Mouse (Mus musculus) neural tube, embryonic 15.5 days (tissue): Measurements from ENCODE around the gene Btbd10. TPM values are rescaled to one million over a fixed set of nuclear protein-coding genes. Genes with fewer than 3 reads are reported as not detected.

Experiments used
- ATAC-seq: fragments of 200-750 bp; cut with Nextera tagmentation; 2 replicates; pipeline ENCODE4 v1.8.0; 2017; ENCODE audit warnings: mild to moderate bottlenecking, moderate TSS enrichment, moderate library complexity; ENCODE audit not compliant: low FRiP score
- H3K27ac ChIP-seq: fragments of 300-500 bp; sonication (generic); replicated peaks from 2 replicates; pipeline ENCODE4 v1.5.1; 2015; ENCODE audit warnings: mild to moderate bottlenecking, inconsistent platforms
- H3K27me3 ChIP-seq: fragments of 300-500 bp; sonication (generic); replicated peaks from 2 replicates; pipeline ENCODE4 v1.6.1; 2015; ENCODE audit warnings: inconsistent platforms
- H3K36me3 ChIP-seq: fragments of 300-500 bp; sonication (generic); 2 replicates; pipeline ENCODE4 v1.6.1; 2015; ENCODE audit warnings: inconsistent platforms
- H3K4me1 ChIP-seq: fragments of 300-500 bp; sonication (generic); 2 replicates; pipeline ENCODE4 v1.6.1; 2015; ENCODE audit warnings: inconsistent platforms
- H3K4me2 ChIP-seq: fragments of 300-500 bp; sonication (generic); 2 replicates; pipeline ENCODE4 v1.6.1; 2015; ENCODE audit warnings: inconsistent platforms, mild to moderate bottlenecking, moderate library complexity
- H3K4me3 ChIP-seq: fragments of 300-500 bp; sonication (generic); replicated peaks from 2 replicates; pipeline ENCODE4 v1.5.1; 2015; ENCODE audit warnings: mild to moderate bottlenecking, inconsistent platforms
- H3K9ac ChIP-seq: fragments of 300-500 bp; sonication (generic); replicated peaks from 2 replicates; pipeline ENCODE4 v1.6.1; 2015; ENCODE audit warnings: mild to moderate bottlenecking, inconsistent platforms
- H3K9me3 ChIP-seq: fragments of 300-500 bp; sonication (generic); replicated peaks from 2 replicates; pipeline ENCODE4 v1.6.1; 2016; ENCODE audit warnings: inconsistent platforms
- WGBS: fragments of 180-500 bp; shearing (Covaris S2); methylation state at CpG from one replicate; pipeline ENCODE4 v1.1.7; 2015; ENCODE audit warnings: mixed read lengths; 5-methylcytosine and 5-hydroxymethylcytosine counted together
- polyA plus RNA-seq: library from polyadenylated mRNA; unstranded; fragments of >200 nt; fragmentation: Nextera tagmentation; extraction: Ambion mirVana; gene quantifications from 2 replicates; pipeline ENCODE4 v1.2.1, GENCODE M21; 2015

The Btbd10 gene
- polyA plus RNA-seq, 1 experiment from 2014 or later, result 74.4 TPM

DNA sequence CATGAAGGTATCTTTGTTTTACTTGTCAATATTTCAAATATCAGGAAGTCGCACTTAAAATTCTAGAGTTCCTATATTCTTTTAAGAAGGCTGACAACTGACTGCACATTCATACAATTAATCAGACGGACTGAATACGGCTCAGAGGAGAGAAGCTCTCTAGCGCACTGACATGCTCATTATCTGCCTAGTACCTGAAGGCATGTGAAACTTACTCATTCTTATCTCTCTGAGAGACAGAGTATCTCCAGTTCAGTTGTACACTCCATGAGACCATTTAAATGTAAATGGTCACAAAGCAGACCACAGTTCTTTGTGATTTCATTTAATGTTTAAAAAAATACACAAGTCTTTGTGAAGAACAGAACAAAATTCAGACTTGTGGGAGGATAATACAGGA is 1.8 kb downstream of the Btbd10 start:
- Histone ChIP-seq H3K4me1 (peaks cover 18% of the 10 kb centered on the region), H3K27ac (no peak overlapping the region), H3K9ac (no peak overlapping the region), H3K4me2 (peak overlapping the region; percentile 73), H3K4me3 (no peak overlapping the region), H3K27me3 (no peaks in the 10 kb centered on the region), H3K9me3 (no peaks in the 10 kb centered on the region), H3K36me3 (no peaks in the 10 kb centered on the region)
- no peak for ATAC-seq
- 73% methylated on average over 4 of the region's 4 CpGs for WGBS

DNA sequence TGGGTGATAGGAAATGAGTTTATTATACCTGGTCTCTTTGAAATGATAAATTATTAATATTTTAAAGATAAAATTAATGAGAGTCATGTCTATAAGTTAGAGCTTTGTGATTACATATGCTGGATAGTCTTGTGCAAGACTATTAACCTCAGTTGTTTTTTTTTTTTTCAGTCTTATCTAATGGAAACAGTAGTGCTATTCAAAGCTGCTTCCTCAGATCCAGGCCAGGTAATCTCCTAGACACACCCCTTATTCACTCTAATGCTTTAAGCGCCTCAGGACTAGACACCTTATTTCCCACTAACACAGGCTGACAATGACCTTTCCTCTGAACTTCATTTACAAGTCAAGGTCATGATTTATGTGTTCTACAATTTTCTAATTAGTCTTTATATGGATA is 20.1 kb downstream of the Btbd10 start:
- H3K4me1 ChIP-seq, result no peaks in the 10 kb centered on the region
- H3K27me3 ChIP-seq, result no peaks in the 10 kb centered on the region
- H3K4me2 ChIP-seq, result no peak overlapping the region
- no peak overlapping the region for H3K9ac ChIP-seq
- H3K4me3 ChIP-seq, result no peak overlapping the region
- no peaks in the 10 kb centered on the region for H3K9me3 ChIP-seq
- H3K27ac ChIP-seq, result no peak overlapping the region
- 92% methylated on average over 1 of the region's 1 CpGs for WGBS
- ATAC-seq, result no peak
- H3K36me3 ChIP-seq, result no peaks in the 10 kb centered on the region

DNA sequence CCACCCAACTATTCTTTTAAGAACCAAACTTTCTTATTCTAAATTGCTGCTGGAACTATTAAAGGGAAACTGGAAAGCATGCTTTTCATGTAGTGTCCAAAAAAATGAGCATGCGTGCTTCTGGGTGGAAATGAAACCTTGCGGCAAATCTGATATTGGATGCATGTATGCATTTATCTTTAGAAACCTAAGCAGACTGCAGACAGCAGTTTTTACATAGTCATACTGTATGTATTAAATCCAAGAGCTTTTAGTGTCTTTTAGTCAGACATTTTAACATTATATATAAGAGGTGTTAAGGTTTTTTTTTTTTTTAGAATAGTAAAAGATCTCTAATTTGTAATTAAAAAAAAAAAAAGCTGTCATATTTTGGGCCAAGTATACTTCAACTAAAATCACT is 21.5 kb downstream of the Btbd10 start:
- 82% methylated on average over 2 of the region's 2 CpGs for WGBS
- no peak overlapping the region for H3K9ac ChIP-seq

DNA sequence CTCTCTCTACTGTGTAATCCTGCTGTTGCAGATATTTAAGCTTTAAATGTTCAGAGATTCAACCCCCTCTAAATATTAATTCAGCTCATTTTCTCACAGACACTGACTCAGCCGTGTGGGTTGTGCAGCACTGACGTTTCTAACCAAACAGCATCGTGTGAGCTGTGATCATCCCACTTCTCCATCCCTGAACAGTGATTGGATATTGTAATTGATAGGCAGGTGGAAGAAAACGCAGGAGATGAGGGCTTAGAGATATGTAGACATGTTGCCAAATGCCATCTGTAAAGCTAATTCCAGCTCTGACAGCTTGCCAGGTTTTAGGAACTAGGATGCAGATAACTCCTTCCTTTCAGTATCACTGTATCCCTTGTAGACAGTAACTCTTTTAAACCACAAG is 21.9 kb downstream of the Btbd10 start:
- Histone ChIP-seq H3K36me3 (no peaks in the 10 kb centered on the region), H3K4me2 (peak overlapping the region; percentile 38), H3K9ac (no peak overlapping the region; the same call in 1 of the 2 replicates), H3K4me1 (no peaks in the 10 kb centered on the region), H3K4me3 (no peak overlapping the region), H3K27ac (peak overlapping the region; percentile 70), H3K9me3 (no peaks in the 10 kb centered on the region), H3K27me3 (no peaks in the 10 kb centered on the region)
- peak; percentile 86 for ATAC-seq
- 29% methylated on average over 4 of the region's 4 CpGs for WGBS

More for the DNA sequence above, 21.5 kb downstream of the Btbd10 start:
- Histone ChIP-seq H3K4me1 (no peaks in the 10 kb centered on the region), H3K27ac (peak overlapping the region; percentile 70; the same call in 1 of the 2 replicates), H3K4me3 (no peak overlapping the region), H3K9me3 (no peaks in the 10 kb centered on the region), H3K36me3 (no peaks in the 10 kb centered on the region), H3K27me3 (no peaks in the 10 kb centered on the region), H3K4me2 (peak overlapping the region; percentile 38; the same call in 1 of the 2 replicates)
- ATAC-seq, result no peak

DNA sequence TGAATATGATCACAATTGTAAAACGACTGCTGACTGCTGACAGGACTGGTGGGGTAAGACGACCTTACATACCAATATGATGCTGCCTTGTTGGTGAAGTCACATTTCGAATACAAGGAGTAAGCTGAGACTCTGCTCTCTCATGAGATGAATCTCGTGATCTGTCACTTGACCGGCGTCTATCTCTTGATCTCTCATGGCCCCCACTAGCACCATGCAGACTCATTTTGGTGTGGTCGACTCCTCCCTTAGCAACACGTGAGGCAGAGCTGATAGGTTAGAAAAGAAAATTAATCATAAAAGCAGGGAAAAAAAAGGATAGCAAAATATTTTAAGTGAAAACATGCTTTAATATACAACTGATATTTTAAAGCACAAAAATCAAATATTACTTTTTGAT is 33.9 kb downstream of the Btbd10 start:
- no peak for ATAC-seq
- Histone ChIP-seq H3K4me2 (no peak overlapping the region), H3K27me3 (no peaks in the 10 kb centered on the region), H3K4me1 (no peaks in the 10 kb centered on the region), H3K9me3 (no peaks in the 10 kb centered on the region), H3K9ac (no peak overlapping the region), H3K36me3 (no peaks in the 10 kb centered on the region), H3K27ac (no peak overlapping the region), H3K4me3 (no peak overlapping the region)
- WGBS, result 94% methylated on average over 8 of the region's 8 CpGs

DNA sequence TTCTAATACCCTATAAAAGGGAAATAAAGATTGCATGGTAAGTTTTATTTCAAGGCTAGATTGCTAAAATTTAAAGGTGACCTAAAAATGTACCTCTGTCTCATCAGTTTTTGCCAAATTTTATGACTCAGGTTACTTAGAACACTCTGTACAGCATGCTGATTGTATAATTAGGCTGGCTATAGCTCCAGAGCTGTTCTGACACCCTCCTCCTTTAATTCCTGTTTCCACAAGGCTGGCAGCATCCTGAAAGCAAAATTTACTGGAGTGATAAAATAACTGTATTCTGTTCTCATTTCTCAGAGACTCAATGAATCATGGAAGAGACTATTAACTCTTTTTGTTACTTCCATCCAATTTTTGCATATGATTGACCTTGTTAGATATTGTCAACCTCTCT is 35.2 kb downstream of the Btbd10 start:
- H3K4me3 ChIP-seq, result no peak overlapping the region
- H3K9ac ChIP-seq, result no peak overlapping the region
- no peak overlapping the region for H3K27ac ChIP-seq
- no peaks in the 10 kb centered on the region for H3K36me3 ChIP-seq
- no peak overlapping the region for H3K4me2 ChIP-seq
- no peak for ATAC-seq
- H3K4me1 ChIP-seq, result no peaks in the 10 kb centered on the region
- no peaks in the 10 kb centered on the region for H3K9me3 ChIP-seq
- H3K27me3 ChIP-seq, result no peaks in the 10 kb centered on the region

DNA sequence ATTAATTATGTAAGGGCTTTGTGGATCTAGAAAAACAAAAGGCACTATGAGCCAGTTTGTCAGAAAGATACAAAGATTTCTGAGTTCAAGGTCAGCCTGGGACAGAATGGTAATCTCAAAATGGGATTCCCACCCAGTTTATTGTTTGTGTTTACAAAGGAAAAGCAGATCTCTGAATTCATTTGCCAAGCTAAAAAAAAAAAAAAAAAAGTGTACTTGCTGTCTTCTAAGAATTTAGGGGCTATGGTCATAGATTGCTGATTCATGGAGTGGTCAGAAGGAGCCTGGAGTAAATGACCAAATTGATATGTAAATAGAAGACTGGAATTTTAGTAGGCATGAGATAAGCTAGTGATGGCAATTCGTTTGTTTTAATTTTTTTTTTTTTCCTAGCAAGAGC is 49.1 kb downstream of the Btbd10 start:
- no peak for ATAC-seq
- no peak overlapping the region for H3K9ac ChIP-seq
- H3K27ac ChIP-seq, result no peak overlapping the region
- no peaks in the 10 kb centered on the region for H3K9me3 ChIP-seq
- 76% methylated on average over 1 of the region's 1 CpGs for WGBS
- peaks cover 12% of the 10 kb centered on the region; the same call in 1 of the 2 replicates for H3K36me3 ChIP-seq
- H3K4me1 ChIP-seq, result no peaks in the 10 kb centered on the region
- no peaks in the 10 kb centered on the region for H3K27me3 ChIP-seq
- no peak overlapping the region for H3K4me2 ChIP-seq
- no peak overlapping the region for H3K4me3 ChIP-seq

DNA sequence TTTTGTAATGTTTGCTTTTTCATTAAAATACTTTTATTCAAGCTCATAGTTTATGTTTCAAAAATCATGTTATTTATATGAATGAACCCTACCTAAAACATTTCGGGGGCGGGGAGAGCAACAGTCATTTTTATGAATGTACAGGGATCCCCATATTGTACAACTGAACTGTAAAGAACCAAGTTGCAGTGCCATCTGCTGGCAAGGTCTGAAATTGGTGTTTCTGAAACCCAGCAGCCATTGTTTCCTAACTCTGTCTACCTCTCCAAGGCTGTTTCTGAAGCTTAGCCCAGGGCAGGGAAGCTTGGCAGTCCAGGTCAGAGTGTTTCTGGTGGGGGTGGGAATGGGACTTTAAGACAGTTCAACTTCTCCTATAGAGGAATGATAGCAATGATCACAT is 57.4 kb downstream of the Btbd10 start:
- Histone ChIP-seq H3K27me3 (no peaks in the 10 kb centered on the region), H3K27ac (no peak overlapping the region), H3K9ac (no peak overlapping the region), H3K4me2 (no peak overlapping the region), H3K4me3 (no peak overlapping the region), H3K9me3 (no peaks in the 10 kb centered on the region), H3K4me1 (no peaks in the 10 kb centered on the region; the same call in 1 of the 2 replicates), H3K36me3 (peaks cover 11% of the 10 kb centered on the region)
- peak; percentile 70; the same call in 1 of the 2 replicates for ATAC-seq
- WGBS, result 20% methylated on average over 2 of the region's 2 CpGs

DNA sequence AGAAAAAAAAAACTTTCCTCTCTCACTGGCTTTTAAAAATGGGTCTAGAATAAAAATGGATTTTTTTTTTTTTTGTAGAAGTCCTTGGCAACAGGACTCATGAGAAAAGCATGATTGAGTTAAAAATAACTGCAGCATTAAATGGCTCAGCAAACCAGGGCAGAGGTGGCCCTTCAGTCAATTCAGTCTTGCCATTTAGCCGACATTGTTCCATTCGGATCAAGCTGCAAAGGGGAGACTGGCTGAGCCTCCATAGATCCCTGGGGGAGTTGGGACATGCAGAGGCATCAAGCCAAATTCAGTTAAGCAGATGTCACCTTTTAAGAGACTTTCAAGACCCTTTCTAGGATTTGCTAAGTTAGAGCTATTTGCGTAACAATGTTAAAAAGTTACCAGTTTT is 59.1 kb downstream of the Btbd10 start:
- no peak overlapping the region for H3K4me3 ChIP-seq
- H3K27ac ChIP-seq, result no peak overlapping the region
- ATAC-seq, result no peak
- no peak overlapping the region for H3K9ac ChIP-seq
- no peak overlapping the region for H3K4me2 ChIP-seq
- H3K36me3 ChIP-seq, result peaks cover 17% of the 10 kb centered on the region
- H3K9me3 ChIP-seq, result no peaks in the 10 kb centered on the region
- 60% methylated on average over 3 of the region's 3 CpGs for WGBS
- no peaks in the 10 kb centered on the region; the same call in 1 of the 2 replicates for H3K4me1 ChIP-seq
- H3K27me3 ChIP-seq, result no peaks in the 10 kb centered on the region

DNA sequence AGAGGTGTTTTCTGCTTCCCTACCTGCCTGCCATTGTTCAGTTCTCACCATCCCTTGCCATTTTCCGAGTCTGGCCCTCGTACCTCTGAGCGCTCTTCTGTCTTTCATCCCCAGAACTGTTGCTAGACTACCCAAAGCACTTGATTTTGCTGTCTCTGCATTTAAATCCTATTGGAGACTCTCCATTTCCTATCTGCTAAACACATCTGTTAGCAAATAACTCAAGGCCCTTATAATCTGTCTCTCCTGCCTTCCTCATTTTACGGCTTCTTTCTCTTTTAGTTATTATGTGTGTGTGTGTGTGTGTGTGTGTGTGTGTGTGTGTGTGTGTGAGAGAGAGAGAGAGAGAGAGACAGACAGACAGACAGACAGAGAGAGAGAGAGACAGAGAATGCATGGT is 71.4 kb downstream of the Btbd10 start:
- no peak overlapping the region for H3K9ac ChIP-seq
- H3K9me3 ChIP-seq, result no peaks in the 10 kb centered on the region
- no peaks in the 10 kb centered on the region for H3K4me1 ChIP-seq
- peaks cover 16% of the 10 kb centered on the region for H3K36me3 ChIP-seq
- no peaks in the 10 kb centered on the region for H3K27me3 ChIP-seq
- H3K27ac ChIP-seq, result no peak overlapping the region
- no peak overlapping the region for H3K4me2 ChIP-seq
- ATAC-seq, result no peak
- WGBS, result 91% methylated on average over 4 of the region's 4 CpGs
- no peak overlapping the region for H3K4me3 ChIP-seq

DNA sequence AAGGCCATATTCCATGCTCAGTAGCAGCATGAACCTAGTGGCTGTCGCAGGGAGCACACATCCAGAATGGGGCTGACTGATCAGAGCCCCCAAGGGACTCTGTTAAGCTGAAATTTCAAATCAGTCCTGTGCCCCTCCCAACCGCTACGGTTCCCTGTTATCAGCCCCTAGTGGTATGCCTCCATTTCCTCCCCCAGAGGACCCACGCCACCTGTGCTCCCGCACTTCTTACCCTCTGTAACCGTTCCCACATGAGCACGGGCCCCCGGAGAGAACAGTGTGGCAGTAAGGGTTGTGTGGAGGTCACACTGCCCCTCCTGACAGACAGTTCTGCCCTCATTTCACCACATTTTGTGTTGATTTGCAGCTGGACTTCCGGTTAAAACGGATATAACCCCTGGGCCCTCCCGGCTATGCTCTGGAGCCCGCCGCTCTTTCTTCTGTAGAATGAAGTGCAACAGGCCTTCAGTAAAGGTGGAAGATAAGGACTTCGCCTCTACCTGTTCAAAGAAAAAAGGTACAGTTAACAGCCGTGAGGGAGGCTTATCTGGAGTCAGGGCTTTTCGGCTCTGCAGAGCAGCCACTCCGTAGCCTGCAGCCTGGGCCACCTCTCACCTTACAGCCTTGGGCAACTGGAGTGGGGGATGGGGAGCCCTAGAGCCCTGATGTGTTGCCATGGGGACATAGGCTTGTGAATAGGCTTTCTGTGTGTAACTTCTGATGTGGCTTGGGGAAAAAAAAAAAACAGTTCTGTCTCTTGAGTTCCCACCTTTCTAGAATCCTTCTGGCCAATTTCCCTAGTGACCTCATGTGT is 73.9 kb downstream of the Btbd10 start:
- no peaks in the 10 kb centered on the region for H3K9me3 ChIP-seq
- H3K4me1 ChIP-seq, result no peaks in the 10 kb centered on the region
- H3K9ac ChIP-seq, result no peak overlapping the region
- no peak overlapping the region for H3K4me2 ChIP-seq
- ATAC-seq, result no peak
- no peaks in the 10 kb centered on the region for H3K27me3 ChIP-seq
- peaks cover 8% of the 10 kb centered on the region for H3K36me3 ChIP-seq
- WGBS, result 44% methylated on average over 17 of the region's 17 CpGs
- H3K4me3 ChIP-seq, result no peak overlapping the region
- no peak overlapping the region for H3K27ac ChIP-seq

DNA sequence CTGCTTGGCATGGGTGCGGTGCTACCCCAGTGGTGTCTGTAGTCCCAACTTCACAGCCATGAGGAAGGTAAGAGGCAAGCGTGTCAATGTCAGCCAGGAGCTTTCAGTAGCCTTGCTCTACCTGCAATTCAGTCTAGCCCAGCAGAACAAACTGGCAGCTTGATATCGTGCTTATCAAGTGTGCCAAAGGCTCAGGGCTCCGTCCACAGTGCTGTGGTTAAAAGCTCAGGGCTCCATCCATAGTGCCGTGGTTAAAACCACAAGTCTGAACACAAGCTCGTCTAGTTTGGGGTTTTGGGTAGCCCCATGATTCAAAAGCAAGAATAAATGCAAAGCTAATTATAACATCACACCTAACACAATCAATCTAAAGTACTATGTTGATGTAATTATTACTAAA is 74.6 kb downstream of the Btbd10 start:
- ATAC-seq, result no peak
- Histone ChIP-seq H3K27ac (no peak overlapping the region), H3K9me3 (no peaks in the 10 kb centered on the region), H3K27me3 (no peaks in the 10 kb centered on the region), H3K36me3 (peaks cover 8% of the 10 kb centered on the region), H3K9ac (no peak overlapping the region), H3K4me1 (no peaks in the 10 kb centered on the region), H3K4me3 (no peak overlapping the region), H3K4me2 (no peak overlapping the region)
- WGBS, result 88% methylated on average over 6 of the region's 6 CpGs
